Mouse (Mus musculus) G1E (cell line): ENCODE results near the gene Sar1a. TPM values are rescaled to one million over a fixed set of nuclear protein-coding genes. Genes with fewer than 3 reads are reported as not detected.

Experiments used
- ATAC-seq: 2 replicates; pipeline ENCODE4 v1.8.0; 2016; ENCODE audit warnings: mild to moderate bottlenecking; ENCODE audit not compliant: insufficient number of reproducible peaks, poor library complexity, low FRiP score, severe bottlenecking; ENCODE audit errors: extremely low read depth
- DNase-seq: peaks from one replicate; pipeline ENCODE4 v3.0.0; 2012; ENCODE audit warnings: low spot score
- H3K27me3 ChIP-seq: 2 replicates; pipeline ENCODE4 v1.6.1; 2012; ENCODE audit warnings: mild to moderate bottlenecking, low read length, inconsistent platforms; ENCODE audit not compliant: insufficient read depth
- H3K36me3 ChIP-seq: replicated peaks from 2 replicates; pipeline ENCODE3; 2012; ENCODE audit warnings: mild to moderate bottlenecking, inconsistent platforms
- H3K4me1 ChIP-seq: 2 replicates; pipeline ENCODE4 v1.6.1; 2012; ENCODE audit warnings: low read depth, low read length, inconsistent platforms, mixed read lengths; ENCODE audit not compliant: insufficient read depth
- H3K4me3 ChIP-seq: 2 replicates; pipeline ENCODE4 v1.5.1; 2012; ENCODE audit warnings: low read depth, mild to moderate bottlenecking, inconsistent platforms, low read length, moderate library complexity, mixed read lengths
- H3K9me3 ChIP-seq: replicated peaks from 2 replicates; pipeline ENCODE4 v1.6.1; 2012; ENCODE audit warnings: inconsistent platforms
- CTCF ChIP-seq: IDR thresholded peaks from 2 replicates; pipeline ENCODE4 v1.5.1; 2012; ENCODE audit warnings: low read depth, low read length, inconsistent platforms, mixed read lengths
- GATA1 ChIP-seq: IDR thresholded peaks from 2 replicates; pipeline ENCODE4 v1.6.1; 2012; ENCODE audit warnings: borderline replicate concordance, low read length, inconsistent platforms, mixed read lengths
- GATA2 ChIP-seq: IDR thresholded peaks from 2 replicates; pipeline ENCODE4 v1.6.1; 2012; ENCODE audit warnings: low read depth, low read length, inconsistent platforms, borderline replicate concordance
- POLR2AphosphoS5 ChIP-seq: IDR thresholded peaks from 2 replicates; pipeline ENCODE4 v1.6.1; 2012; ENCODE audit warnings: low read depth, low read length, inconsistent platforms; ENCODE audit not compliant: insufficient replicate concordance
- TAL1 ChIP-seq: conservative IDR thresholded peaks from 2 replicates; pipeline ENCODE4 v1.6.1; 2012; ENCODE audit warnings: low read depth, low read length, inconsistent platforms, mixed read lengths
- polyA plus RNA-seq: library from polyadenylated mRNA; stranded (reverse); fragments of >175 nt; gene quantifications from 2 replicates; pipeline ENCODE4 v1.2.3, GENCODE M21; 2012
- total RNA-seq, 2 experiments: library from RNA; stranded (forward) in 1 of 2; stranded (reverse) in 1 of 2; fragments of 200-1000 nt in 1 of 2; fragments of >200 nt in 1 of 2; fragmentation: Nextera tagmentation in 1 of 2; gene quantifications; 2 replicates each; pipeline ENCODE4 v1.2.3; 2014 to 2017

The Sar1a gene
- total and polyA plus RNA-seq, 3 experiments: 31.6 to 85.1 (median 83.0) TPM

DNA sequence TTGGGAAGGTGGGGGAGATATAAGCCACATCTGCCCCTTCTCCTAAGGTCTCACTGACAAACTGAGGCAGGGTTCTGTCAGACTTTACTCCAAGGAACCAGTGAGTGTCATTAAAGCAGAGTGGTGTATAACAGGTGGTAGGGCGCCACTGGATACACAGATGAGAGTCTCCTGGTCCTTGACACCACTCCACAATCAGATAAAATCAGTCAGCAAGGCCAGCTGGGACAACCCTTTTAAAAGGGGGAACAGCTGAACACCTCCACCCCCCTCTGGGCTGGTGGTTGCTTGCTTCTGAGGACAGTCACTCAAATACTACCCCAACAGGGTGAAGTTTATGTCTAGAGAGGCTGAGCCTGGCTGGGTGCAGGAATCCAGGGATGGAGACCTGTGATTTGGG lies 57.4 kb downstream of the Sar1a start:
- ATAC-seq: no peak
- Histone ChIP-seq H3K9me3 (no peaks in the 10 kb centered on the region), H3K4me3 (no peak overlapping the region), H3K36me3 (no peaks in the 10 kb centered on the region), H3K4me1 (0 out of 2 replicates have a peak, but pooled peaks cover 3% of the 10 kb centered on the region), H3K27me3 (no peaks in the 10 kb centered on the region)
- no peak for DNase-seq
- no peak for TF ChIP-seq TAL1
- TF ChIP-seq GATA2: no peak
- no peak for TF ChIP-seq GATA1
- no peak for TF ChIP-seq CTCF
- no peak for TF ChIP-seq POLR2AphosphoS5

- TF ChIP-seq GATA1: no peak
- TF ChIP-seq GATA2: no peak
- no peak for TF ChIP-seq POLR2AphosphoS5
- Histone ChIP-seq H3K9me3 (no peaks in the 10 kb centered on the region), H3K36me3 (no peaks in the 10 kb centered on the region), H3K4me3 (no peak overlapping the region), H3K27me3 (no peaks in the 10 kb centered on the region), H3K4me1 (0 out of 2 replicates have a peak, but pooled peaks cover 3% of the 10 kb centered on the region)
- no peak for ATAC-seq
- no peak for DNase-seq
Observed at GRCm38 (mm10) chr10:61738126-61738525, 58.0 kb downstream of the Sar1a start.

GRCm38 (mm10) chr10:61741306-61741705 lies 61.2 kb downstream of the Sar1a start:
- no peaks in the 10 kb centered on the region for H3K36me3 ChIP-seq
- H3K4me3 ChIP-seq: no peak overlapping the region
- H3K9me3 ChIP-seq: no peaks in the 10 kb centered on the region
- ATAC-seq (no peak), DNase-seq (no peak)
- TF ChIP-seq GATA2: no peak
- no peak for TF ChIP-seq POLR2AphosphoS5
- TF ChIP-seq TAL1: no peak
- TF ChIP-seq CTCF: no peak
- no peak for TF ChIP-seq GATA1
- no peaks in the 10 kb centered on the region for H3K4me1 ChIP-seq
- H3K27me3 ChIP-seq: no peaks in the 10 kb centered on the region

DNA sequence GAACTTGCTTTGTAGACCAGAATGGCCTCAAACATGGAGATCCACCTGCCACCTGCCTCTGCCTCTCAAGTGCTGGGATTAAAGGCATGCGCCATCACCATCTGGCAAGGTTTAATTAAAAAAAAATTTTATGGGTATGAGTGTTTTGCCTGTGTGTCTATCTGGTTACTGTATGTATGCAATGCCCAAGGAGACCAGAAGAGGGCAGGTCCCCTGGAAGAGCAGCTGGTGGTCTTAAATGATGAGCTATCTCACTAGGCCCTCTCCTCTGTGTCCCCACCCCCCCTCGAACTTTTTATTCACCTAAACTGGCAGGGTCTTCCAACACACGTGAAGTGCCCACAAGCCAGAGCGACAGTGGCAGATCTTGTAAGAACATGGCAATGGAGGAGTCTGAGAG lies 61.8 kb downstream of the Sar1a start:
- Histone ChIP-seq H3K4me1 (no peaks in the 10 kb centered on the region), H3K36me3 (no peaks in the 10 kb centered on the region), H3K27me3 (no peaks in the 10 kb centered on the region), H3K9me3 (no peaks in the 10 kb centered on the region), H3K4me3 (no peak overlapping the region)
- no peak for DNase-seq
- ATAC-seq: no peak
- TF ChIP-seq TAL1 (no peak), POLR2AphosphoS5 (no peak), GATA1 (no peak), CTCF (no peak), GATA2 (no peak)

GRCm38 (mm10) chr10:61742336-61742735 lies 62.2 kb downstream of the Sar1a start:
- Histone ChIP-seq H3K9me3 (no peaks in the 10 kb centered on the region), H3K36me3 (no peaks in the 10 kb centered on the region), H3K27me3 (no peaks in the 10 kb centered on the region), H3K4me3 (no peak overlapping the region), H3K4me1 (no peaks in the 10 kb centered on the region)
- no peak for DNase-seq
- TF ChIP-seq GATA2 (no peak), TAL1 (no peak), GATA1 (no peak), CTCF (no peak), POLR2AphosphoS5 (no peak)
- no peak for ATAC-seq

Other genes starting within 250 kb of the Sar1a start
- gene Eif4ebp2, start 227.6 kb upstream of the Sar1a start, total RNA-seq (2014; fragmentation: Nextera tagmentation): 184 and 214 TPM in 2 replicates
- 8.9 and 9.4 TPM in 2 replicates for gene Eif4ebp2, start 227.6 kb upstream of the Sar1a start, total RNA-seq (2017)
- 96.4 and 118 TPM in 2 replicates for gene Eif4ebp2, start 227.6 kb upstream of the Sar1a start, polyA plus RNA-seq
- gene Lrrc20, start 204.5 kb upstream of the Sar1a start, total RNA-seq (2014; fragmentation: Nextera tagmentation): 7.4 and 7.7 TPM in 2 replicates
- gene Lrrc20, start 204.5 kb upstream of the Sar1a start, total RNA-seq (2017): 4.2 TPM in 2 replicates
- gene Lrrc20, start 204.5 kb upstream of the Sar1a start, polyA plus RNA-seq: 8.4 and 11.1 TPM in 2 replicates
- gene Npffr1, start 84.8 kb upstream of the Sar1a start, total RNA-seq (2014; fragmentation: Nextera tagmentation): not detected in 2 replicates
- gene Npffr1, start 84.8 kb upstream of the Sar1a start, total RNA-seq (2017): 0.05 and 0.12 TPM in 2 replicates
- not detected in 2 replicates for gene Npffr1, start 84.8 kb upstream of the Sar1a start, polyA plus RNA-seq
- 19.0 and 29.6 TPM in 2 replicates for gene Ppa1, start 31.7 kb upstream of the Sar1a start, total RNA-seq (2014; fragmentation: Nextera tagmentation)
- 36.8 and 42.0 TPM in 2 replicates for gene Ppa1, start 31.7 kb upstream of the Sar1a start, total RNA-seq (2017)
- gene Ppa1, start 31.7 kb upstream of the Sar1a start, polyA plus RNA-seq: 14.8 and 15.0 TPM in 2 replicates
- 5.1 and 13.5 TPM in 2 replicates for gene Tysnd1, start 15.2 kb downstream of the Sar1a start, total RNA-seq (2014; fragmentation: Nextera tagmentation)
- gene Tysnd1, start 15.2 kb downstream of the Sar1a start, total RNA-seq (2017): 8.2 and 10.8 TPM in 2 replicates
- gene Tysnd1, start 15.2 kb downstream of the Sar1a start, polyA plus RNA-seq: 104 and 161 TPM in 2 replicates
- 2.7 and 7.4 TPM in 2 replicates for gene Aifm2, start 35.0 kb downstream of the Sar1a start, total RNA-seq (2014; fragmentation: Nextera tagmentation)
- 6.9 and 7.3 TPM in 2 replicates for gene Aifm2, start 35.0 kb downstream of the Sar1a start, total RNA-seq (2017)
- gene Aifm2, start 35.0 kb downstream of the Sar1a start, polyA plus RNA-seq: 3.2 and 4.1 TPM in 2 replicates
- not detected in 2 replicates for gene H2afy2, start 103.8 kb downstream of the Sar1a start, total RNA-seq (2014; fragmentation: Nextera tagmentation)
- gene H2afy2, start 103.8 kb downstream of the Sar1a start, total RNA-seq (2017): 0.05 TPM in 1 of 2 replicates, not detected in the other
- gene H2afy2, start 103.8 kb downstream of the Sar1a start, polyA plus RNA-seq: not detected in 2 replicates